Mouse (Mus musculus) small intestine, adult 2 months (tissue): ENCODE measurements around the gene Lgsn.

ENCODE experiments used
- CTCF ChIP-seq: fragments of 200-500 bp; IDR thresholded peaks from 2 replicates; pipeline ENCODE4 v1.5.1; 2012; ENCODE audit warnings: low read depth, mild to moderate bottlenecking, control low read depth, inconsistent platforms, low read length, moderate library complexity, mixed read lengths; ENCODE audit not compliant: insufficient replicate concordance, insufficient read length; ENCODE audit errors: extremely low read depth
- POLR2A ChIP-seq: fragments of 200-500 bp; IDR thresholded peaks from 2 replicates; pipeline ENCODE4 v1.6.1; 2012; ENCODE audit warnings: low read depth, mild to moderate bottlenecking, control low read depth, inconsistent platforms, low read length, moderate library complexity

DNA sequence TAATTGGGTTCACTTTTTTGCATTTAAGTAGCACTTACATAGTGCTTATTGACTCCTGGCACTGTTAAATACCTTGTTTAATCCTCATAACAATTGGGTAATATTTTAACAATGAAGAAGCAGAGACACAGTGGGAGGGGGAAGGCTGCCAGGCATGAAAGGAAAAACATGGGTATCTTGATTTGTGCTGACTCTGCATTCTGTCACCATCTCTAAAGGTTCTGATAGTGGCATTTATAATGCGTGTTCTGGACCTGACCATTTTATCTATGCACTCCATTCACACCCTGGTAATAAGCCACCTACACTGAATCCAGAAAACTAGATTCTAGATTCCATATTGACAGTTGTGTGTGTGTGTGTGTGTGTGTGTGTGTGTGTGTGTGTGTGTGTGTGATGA is 19.4 kb downstream of the Lgsn start:
- TF ChIP-seq CTCF, result no peak
- TF ChIP-seq POLR2A, result no peak
